Mouse (Mus musculus): ENCODE data around the gene Tomm70a. TPM values are rescaled to one million over a fixed set of nuclear protein-coding genes. Genes with fewer than 3 reads are reported as not detected.
A peak's percentile ranks its signal among the peaks of the same experiment; 100 is the strongest.

Tomm70a gene
- total and polyA plus RNA-seq, 3 experiments: 97.4 to 162 (median 123) TPM

GRCm38 (mm10) chr16:57121816-57122415 lies 413 bp downstream of the Tomm70a start:
- Histone ChIP-seq H3K27me3 (ENCODE audit: control insufficient read depth in 1 of 2, insufficient read depth in 2 of 2, low read length in 2 of 2) (no peaks in the 10 kb centered on the region), H3K79me2 (ENCODE audit: control insufficient read depth, insufficient read depth, low read length, poor library complexity) (peaks cover 42% of the 10 kb centered on the region), H3K36me3 (ENCODE audit: control insufficient read depth in 1 of 2, insufficient read depth in 2 of 2, low read length in 2 of 2) (peaks cover 3 to 40% of the 10 kb centered on the region in 2 experiments), H3K9me3 (replicated peaks; ENCODE audit: insufficient read depth, low read length) (no peaks in the 10 kb centered on the region), H3K27ac (ENCODE audit: control insufficient read depth, low read depth, low read length) (peak overlapping the region; percentile 92), H3K4me1 (ENCODE audit: control insufficient read depth in 1 of 2, insufficient read depth in 2 of 2, low read length in 2 of 2) (peaks cover 4 to 22% of the 10 kb centered on the region in 2 experiments; a peak in 3 of 4 replicates), H3K9ac (ENCODE audit: control insufficient read depth, low read depth, low read length, poor library complexity, severe bottlenecking) (peak overlapping the region; percentile 95), H3K4me3 (ENCODE audit: control insufficient read depth in 1 of 2, insufficient read depth in 1 of 2, low read depth in 2 of 2, low read length in 2 of 2) (peak overlapping the region; percentile 61 to 79)
- DNase-seq (ENCODE audit: low read depth, low spot score): peak; percentile 37
- no peak; the same call in 1 of the 2 replicates for TF ChIP-seq MXI1 (IDR thresholded peaks at IDR 0.05; ENCODE audit: low read depth, low read length)
- no peak for TF ChIP-seq NELFE (IDR thresholded peaks at IDR 0.05; ENCODE audit: low read depth, low read length)
- peak; percentile 9; the same call in 1 of the 2 replicates for TF ChIP-seq MAZ (IDR thresholded peaks at IDR 0.05; ENCODE audit: low read depth, low read length)
- TF ChIP-seq POLR2A (IDR thresholded peaks at IDR 0.05; ENCODE audit: control insufficient read depth in 1 of 2, insufficient read depth in 1 of 2, low read depth in 1 of 2, low read length in 2 of 2, poor library complexity in 1 of 2): 0 out of 4 replicates have a peak, but pooled peaks of 1 of the 2 experiments have one; percentile 90
- no peak for TF ChIP-seq POLR2AphosphoS2 (IDR thresholded peaks at IDR 0.05; ENCODE audit: low read length)
- no peak for TF ChIP-seq RCOR1 (IDR thresholded peaks at IDR 0.05; ENCODE audit: low read depth, low read length)
- no peak for TF ChIP-seq ELF1 (IDR thresholded peaks at IDR 0.05; ENCODE audit: low read depth, low read length)
- no peak for TF ChIP-seq CHD1 (IDR thresholded peaks at IDR 0.05; ENCODE audit: low read depth, low read length)
- TF ChIP-seq ZKSCAN1 (IDR thresholded peaks at IDR 0.05; ENCODE audit: low read depth, low read length): no peak

GRCm38 (mm10) chr16:57122682-57123445 lies 1.4 kb downstream of the Tomm70a start:
- peaks cover 50% of the 10 kb centered on the region for H3K79me2 ChIP-seq (ENCODE audit: control insufficient read depth, insufficient read depth, low read length, poor library complexity)
- H3K27me3 ChIP-seq (ENCODE audit: control insufficient read depth in 1 of 2, insufficient read depth in 2 of 2, low read length in 2 of 2): no peaks in the 10 kb centered on the region
- H3K4me3 ChIP-seq (ENCODE audit: control insufficient read depth in 1 of 2, insufficient read depth in 1 of 2, low read depth in 2 of 2, low read length in 2 of 2): peak overlapping the region; percentile 61 to 79
- H3K9me3 ChIP-seq (replicated peaks; ENCODE audit: insufficient read depth, low read length): no peaks in the 10 kb centered on the region
- no peak overlapping the region for H3K27ac ChIP-seq (ENCODE audit: control insufficient read depth, low read depth, low read length)
- H3K4me1 ChIP-seq (ENCODE audit: control insufficient read depth in 1 of 2, insufficient read depth in 2 of 2, low read length in 2 of 2): peaks cover 4 to 21% of the 10 kb centered on the region in 2 experiments; a peak in 3 of 4 replicates
- H3K36me3 ChIP-seq (ENCODE audit: control insufficient read depth in 1 of 2, insufficient read depth in 2 of 2, low read length in 2 of 2): peaks cover 3 to 43% of the 10 kb centered on the region in 2 experiments
- H3K9ac ChIP-seq (ENCODE audit: control insufficient read depth, low read depth, low read length, poor library complexity, severe bottlenecking): peak overlapping the region; percentile 95
- peak; percentile 72 for DNase-seq (ENCODE audit: low read depth, low spot score)
- TF ChIP-seq ELF1 (IDR thresholded peaks at IDR 0.05; ENCODE audit: low read depth, low read length) (no peak), ZC3H11A (IDR thresholded peaks at IDR 0.05; ENCODE audit: low read depth, low read length) (no peak), RCOR1 (IDR thresholded peaks at IDR 0.05; ENCODE audit: low read depth, low read length) (peak; percentile 93), ETS1 (IDR thresholded peaks at IDR 0.05; ENCODE audit: low read depth, low read length) (peak; percentile 60), JUND (IDR thresholded peaks at IDR 0.05; ENCODE audit: low read depth, low read length) (no peak), NELFE (IDR thresholded peaks at IDR 0.05; ENCODE audit: low read depth, low read length) (no peak), NRF1 (IDR thresholded peaks at IDR 0.05; ENCODE audit: insufficient read depth, low read depth, low read length, poor library complexity, severe bottlenecking) (no peak), POLR2A (IDR thresholded peaks at IDR 0.05; ENCODE audit: control insufficient read depth in 1 of 2, insufficient read depth in 1 of 2, low read depth in 1 of 2, low read length in 2 of 2, poor library complexity in 1 of 2) (no peak), CHD1 (IDR thresholded peaks at IDR 0.05; ENCODE audit: low read depth, low read length) (no peak), GATA1 (IDR thresholded peaks at IDR 0.05; ENCODE audit: low read depth, low read length) (peak; percentile 68), SMC3 (IDR thresholded peaks at IDR 0.05; ENCODE audit: low read depth, low read length) (no peak), RAD21 (IDR thresholded peaks at IDR 0.05; ENCODE audit: low read depth, low read length) (no peak), MXI1 (IDR thresholded peaks at IDR 0.05; ENCODE audit: low read depth, low read length) (peak; percentile 59; the same call in 1 of the 2 replicates), TAL1 (IDR thresholded peaks at IDR 0.05; ENCODE audit: low read length) (peak; percentile 30), EP300 (IDR thresholded peaks at IDR 0.05; ENCODE audit: low read depth in 1 of 2, low read length in 2 of 2) (peak; percentile 71 to 76), POLR2AphosphoS2 (IDR thresholded peaks at IDR 0.05; ENCODE audit: low read length) (no peak), MAFK (IDR thresholded peaks at IDR 0.05; ENCODE audit: borderline replicate concordance, low read depth, low read length) (peak; percentile 27; the same call in 1 of the 2 replicates), TBP (IDR thresholded peaks at IDR 0.05; ENCODE audit: low read depth, low read length) (no peak), SIN3A (IDR thresholded peaks at IDR 0.05; ENCODE audit: low read length) (peak; percentile 40), POLR2AphosphoS5 (IDR thresholded peaks at IDR 0.05; ENCODE audit: borderline replicate concordance, low read depth, low read length) (no peak), ZKSCAN1 (IDR thresholded peaks at IDR 0.05; ENCODE audit: low read depth, low read length) (no peak), E2F4 (IDR thresholded peaks at IDR 0.05; ENCODE audit: borderline replicate concordance, low read depth, low read length) (no peak), USF1 (IDR thresholded peaks at IDR 0.05; ENCODE audit: low read depth, low read length) (no peak), TCF12 (IDR thresholded peaks at IDR 0.05; ENCODE audit: low read depth, low read length) (peak; percentile 81), ZMIZ1 (IDR thresholded peaks at IDR 0.05; ENCODE audit: low read depth, low read length) (no peak), CHD2 (IDR thresholded peaks at IDR 0.05; ENCODE audit: low read length) (no peak), MAZ (IDR thresholded peaks at IDR 0.05; ENCODE audit: low read depth, low read length) (no peak)
